Mouse (Mus musculus): ENCODE results near the gene Ssbp4. TPM values are rescaled to one million over a fixed set of nuclear protein-coding genes. Genes with fewer than 3 reads are reported as not detected.
"Not testable (repeated sequence)": the region's sequence is repeated elsewhere in the genome, so short reads cannot be mapped to it uniquely, and the experiment has no call there.

The Ssbp4 gene
- total RNA-seq, 2 experiments from 2014 or later = 31.1 to 40.1 TPM

DNA sequence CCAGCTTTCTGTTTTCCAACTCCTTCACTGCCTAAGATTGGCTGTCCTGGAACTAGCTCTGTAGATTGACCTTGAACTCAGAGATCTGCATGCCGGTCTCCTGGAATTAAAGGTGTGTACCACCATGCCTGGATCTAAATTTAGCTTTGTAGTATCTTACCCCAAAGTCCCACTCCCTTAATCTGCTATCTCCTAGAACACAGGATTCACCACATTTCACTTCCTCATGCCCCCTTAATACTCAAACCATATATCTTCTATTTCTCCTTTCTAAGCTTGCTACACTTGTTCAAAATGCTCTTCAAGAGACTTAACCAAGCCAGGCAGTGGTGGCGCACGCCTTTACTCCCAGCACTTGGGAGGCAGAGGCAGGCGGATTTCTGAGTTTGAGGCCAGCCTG, 20.7 kb downstream of the Ssbp4 start:
- DNase-seq = not testable (repeated sequence)

DNA sequence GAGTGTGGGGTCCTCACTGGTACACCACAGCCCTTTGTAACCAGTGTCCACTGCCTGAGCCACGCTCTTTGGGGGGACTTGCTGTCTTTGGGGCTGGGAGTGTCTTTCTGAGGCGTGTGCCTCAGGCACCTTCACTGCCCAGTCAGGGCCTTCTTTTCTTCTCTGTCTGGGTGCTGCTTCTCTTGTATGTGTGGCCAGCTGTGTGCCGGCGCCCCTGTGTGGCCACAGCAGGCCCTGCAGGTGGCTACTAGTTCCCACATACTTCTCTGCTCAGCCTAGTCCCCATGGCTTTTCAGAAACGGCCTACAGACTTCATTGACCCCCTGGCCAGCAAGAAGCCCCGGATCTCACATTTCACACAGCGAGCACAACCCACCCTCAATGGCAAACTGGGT, 23.4 kb downstream of the Ssbp4 start:
- DNase-seq = peak; percentile 63

DNA sequence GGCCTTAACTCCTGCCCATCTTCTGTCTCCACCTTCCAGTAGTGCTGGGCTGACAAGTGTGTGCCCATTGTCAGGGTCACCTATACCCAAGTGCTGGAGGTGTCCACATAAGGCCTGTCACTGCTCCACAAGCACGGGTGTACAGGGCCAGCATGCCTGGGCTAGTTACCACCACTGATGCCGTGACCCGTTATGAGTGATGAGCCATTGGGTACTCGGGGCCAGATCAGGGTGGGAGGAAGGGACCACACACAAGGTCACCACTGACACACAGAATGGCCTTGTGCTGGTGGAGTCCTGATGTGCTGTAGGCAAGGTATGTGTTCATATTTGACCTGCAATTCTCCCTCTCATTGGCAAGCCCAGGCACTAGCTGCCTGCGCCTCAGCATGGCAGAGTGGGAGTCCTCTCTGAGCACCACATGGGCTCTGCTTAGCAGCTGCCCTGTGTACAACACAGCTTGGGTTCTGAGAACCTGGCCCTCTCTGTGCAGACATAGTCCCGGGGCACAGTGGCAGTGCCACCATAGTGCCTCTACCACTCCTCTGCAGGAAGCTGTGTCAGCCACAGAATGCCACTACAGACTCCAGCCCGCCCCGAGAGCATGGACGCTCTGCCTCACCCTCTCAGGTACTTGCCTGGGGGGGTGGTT, 23.9 kb downstream of the Ssbp4 start:
- DNase-seq = no peak

DNA sequence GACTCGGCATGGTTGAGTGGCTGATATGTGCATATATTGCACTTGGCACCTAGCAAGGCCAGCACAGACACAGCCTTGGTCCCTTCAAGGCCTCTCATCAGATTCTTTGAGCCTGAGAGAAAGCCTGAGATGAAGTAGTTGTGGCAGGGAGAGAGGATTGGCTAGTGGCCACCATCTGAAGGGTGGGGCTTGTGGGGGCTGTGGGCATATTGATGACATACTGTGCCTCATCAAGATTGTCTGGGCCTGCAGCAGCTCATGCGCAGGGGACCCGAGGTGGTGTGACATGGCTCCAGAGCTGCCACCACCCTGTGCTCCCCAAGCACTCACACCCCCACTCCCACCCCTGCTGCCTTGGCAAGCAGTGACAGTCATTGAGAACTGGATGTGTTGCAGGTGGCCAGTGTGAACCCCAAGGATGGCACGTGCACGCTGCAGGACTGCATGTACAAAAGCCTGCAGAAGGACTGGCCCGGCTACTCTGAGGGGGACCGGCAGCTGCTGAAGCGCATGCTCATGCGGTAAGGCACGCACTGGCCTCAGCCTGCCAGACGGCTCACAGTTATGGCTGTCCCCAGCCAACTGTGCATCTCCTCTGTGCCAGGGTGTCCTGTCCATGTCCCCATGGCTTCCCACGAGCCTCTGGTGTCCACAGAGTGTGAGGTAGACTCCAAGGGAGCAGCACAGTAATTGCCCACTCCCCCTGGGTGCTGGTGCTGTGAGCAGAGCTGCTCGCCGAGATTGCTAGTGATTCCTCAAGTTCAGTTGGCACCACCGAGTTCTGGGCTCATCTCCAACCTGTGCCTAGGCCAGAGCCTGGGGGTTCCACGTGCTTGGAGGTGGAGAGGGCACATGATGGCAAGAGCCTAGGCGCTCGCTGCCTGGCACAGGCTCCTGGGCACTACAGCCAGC, 24.9 kb downstream of the Ssbp4 start:
- no peak for DNase-seq

DNA sequence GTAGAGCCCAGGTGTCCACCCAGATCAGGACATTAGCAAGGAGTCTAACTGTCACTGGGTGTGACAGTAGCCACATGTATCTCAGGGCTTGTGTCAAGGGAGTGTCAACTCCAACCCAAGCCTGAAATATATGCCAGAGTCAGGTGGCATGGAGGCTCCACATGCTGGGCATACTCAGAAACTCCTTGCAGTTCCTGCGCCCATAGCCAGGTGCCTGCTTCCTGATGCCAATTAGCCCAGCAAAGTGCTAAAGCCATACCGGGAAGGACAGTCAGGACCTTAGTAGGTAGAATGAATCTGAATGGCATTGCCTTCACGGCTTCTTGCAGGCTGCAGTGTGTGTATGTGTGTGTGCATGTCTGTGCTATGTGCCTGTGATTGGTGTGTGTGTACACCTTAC, 31.5 kb downstream of the Ssbp4 start:
- DNase-seq = no peak

DNA sequence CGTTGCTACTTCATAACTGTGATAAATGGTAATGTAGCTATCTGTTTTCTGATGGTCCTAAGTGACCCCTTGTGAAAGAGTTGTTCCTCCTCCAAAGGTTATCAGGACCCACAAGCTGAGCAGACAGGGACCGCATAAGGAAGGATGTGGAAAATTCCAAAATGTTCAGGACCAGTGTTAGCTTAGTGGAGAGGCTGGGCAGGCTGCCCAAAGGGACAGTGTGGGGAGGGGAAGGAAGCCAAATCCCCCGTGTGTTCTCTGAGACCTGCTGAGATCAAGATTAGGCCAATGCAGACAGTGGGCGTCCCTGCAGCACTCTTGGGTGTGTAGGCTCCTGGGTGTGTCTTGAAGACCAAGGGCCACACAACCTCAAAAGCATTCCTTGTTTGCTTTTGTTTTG, 33.8 kb downstream of the Ssbp4 start:
- peak; percentile 52 for DNase-seq

DNA sequence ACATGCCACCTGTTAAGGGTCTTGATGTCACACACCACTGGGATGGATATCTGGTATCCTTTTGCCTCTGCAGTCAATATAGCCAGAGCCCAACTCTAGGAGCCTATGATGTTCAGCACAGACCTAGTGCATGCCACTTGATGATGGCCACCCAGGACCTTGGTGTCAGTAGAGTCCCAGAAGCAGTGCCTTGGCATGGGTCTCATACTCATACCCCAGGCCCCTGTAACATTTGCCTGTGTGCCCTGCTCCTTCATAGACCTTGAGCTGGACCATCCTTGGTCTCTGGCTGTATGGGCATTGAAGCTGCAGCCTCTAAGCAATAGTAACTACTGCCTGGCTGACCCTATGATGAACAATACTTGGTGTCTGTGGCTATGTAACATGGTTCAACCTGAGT, 34.4 kb downstream of the Ssbp4 start:
- DNase-seq = no peak

DNA sequence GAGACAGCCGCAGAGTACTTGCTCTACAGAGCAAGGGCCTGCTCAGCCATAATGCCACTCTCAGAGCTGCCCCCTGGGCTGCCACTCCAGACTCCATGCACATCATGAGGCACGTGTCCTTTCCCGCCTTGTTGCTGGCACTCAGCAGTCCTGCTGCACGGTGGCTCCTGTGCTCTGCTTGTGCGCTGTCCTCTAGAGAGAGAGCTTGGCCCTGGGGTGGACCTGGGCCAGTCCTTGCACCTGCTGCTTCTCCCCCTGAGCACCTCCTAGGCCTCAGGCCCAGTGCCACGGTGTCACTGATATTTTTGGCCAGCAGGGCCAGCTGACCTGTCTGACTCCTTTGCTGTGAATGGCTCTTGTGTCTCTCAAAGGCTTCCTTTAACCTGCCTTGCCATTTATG, 37.7 kb downstream of the Ssbp4 start:
- DNase-seq = peak; percentile 64

DNA sequence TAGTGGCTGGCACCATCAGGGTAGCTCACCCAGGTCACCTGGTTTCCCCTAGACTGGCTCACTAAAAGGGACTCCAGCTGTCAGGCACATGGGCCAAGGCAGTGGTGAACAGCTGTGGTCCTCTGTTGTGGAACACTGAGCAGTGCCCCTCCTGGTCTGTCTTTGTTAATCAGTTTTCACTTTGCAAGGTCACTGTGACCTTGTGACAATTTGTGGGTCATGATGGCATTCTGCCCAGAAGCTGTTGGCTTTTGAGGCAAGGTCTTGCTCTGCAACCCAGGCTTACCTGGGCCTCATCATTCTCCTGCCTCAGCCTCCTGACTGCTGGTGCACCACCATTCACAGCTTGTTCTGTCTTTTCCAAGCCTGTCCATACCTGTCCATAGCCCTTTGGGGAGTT, 38.3 kb downstream of the Ssbp4 start:
- no peak for DNase-seq

DNA sequence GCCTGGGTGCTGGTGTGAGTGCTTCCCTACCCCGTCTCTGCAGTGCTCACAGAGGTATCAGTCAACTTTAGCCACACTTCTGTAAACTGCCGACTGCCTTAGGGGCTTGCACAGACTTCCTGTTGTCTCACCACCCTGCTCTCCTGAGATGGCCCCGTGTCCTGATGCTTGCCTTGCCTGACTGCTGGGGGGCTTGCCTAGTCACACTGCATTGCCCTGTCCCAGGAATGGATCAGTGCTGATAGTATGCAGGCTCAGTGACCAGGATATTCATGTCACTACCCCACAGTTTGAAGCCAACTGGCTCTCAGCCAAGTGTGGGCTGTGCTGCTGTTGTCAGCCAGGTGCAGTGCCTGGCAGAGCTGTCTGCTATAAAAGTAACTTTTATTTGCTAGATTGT, 43.1 kb downstream of the Ssbp4 start:
- DNase-seq = no peak

DNA sequence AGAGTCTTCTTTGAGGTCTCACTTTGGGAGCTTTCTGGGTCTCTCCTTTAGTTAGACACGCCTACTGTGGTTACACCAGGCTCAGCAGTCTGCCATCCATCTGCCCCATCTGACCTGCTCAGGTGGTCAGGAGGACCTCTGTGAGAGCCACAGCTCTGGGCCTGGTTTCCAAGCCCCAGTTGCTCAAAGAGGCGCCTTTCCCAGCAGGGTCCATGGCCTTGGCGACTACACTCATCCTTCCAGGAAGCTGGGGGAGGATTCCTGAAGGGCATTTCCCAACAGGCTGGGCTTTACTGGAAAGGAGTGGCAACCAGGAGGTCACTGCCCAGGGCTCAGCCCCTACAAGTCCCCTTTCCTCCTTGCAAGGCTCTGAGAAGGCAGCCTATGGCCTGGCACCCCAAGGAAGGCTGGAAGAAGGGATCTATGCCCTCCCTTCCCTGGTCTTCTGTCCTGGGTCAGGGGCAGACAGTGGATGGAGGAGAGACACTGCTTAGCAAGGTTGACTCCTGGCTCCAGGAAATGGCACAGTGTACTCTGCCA, 43.9 kb downstream of the Ssbp4 start:
- DNase-seq = no peak

DNA sequence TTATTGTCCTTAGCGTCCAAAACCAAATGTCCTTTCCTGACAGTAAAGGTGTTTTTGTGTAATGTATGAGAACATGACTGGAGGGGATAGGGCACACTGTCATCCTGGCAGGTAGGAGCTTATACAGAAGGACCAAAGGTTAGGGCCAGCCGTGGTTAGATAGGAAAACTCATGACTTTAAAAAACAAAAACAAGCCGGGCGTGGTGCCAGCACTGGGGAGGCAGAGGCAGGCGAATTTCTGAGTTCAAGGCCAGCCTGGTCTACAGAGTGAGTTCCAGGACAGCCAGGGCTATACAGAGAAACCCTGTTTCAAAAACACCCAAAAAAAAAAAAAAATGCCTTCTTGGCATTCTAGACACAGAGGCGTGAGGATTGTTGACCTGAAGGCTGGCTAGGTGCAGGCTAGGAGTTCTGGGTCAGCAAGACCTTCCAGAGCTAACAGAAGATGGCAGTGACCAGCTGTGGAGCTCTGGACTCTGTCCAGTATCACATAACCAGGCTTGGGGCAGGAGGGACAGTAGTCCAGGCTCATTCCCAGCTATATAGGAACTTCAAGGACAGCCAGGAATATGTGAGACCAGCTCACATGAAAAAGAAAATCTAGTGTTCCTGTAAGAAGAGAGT, 44.8 kb downstream of the Ssbp4 start:
- no peak for DNase-seq

DNA sequence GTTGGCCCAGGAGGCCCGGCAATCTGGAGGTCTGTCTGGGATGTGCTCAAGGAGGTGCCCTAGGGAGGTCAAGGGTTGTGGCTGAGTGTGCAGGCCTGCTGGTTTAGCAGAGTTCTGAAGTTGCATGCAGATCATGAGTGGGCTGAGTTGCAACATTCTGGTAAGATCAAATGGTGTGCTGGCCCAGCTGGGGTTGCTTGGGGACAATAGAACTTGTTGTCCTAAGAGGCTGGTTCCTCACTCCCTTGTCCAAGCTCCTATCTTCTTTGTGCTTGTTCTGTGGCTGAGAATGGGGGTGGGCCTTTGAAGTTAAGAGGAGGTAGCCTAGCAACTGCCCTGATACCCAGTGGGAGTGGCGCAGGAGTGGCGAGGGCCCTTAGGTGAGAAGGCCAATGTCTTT, 45.9 kb downstream of the Ssbp4 start:
- DNase-seq = no peak

DNA sequence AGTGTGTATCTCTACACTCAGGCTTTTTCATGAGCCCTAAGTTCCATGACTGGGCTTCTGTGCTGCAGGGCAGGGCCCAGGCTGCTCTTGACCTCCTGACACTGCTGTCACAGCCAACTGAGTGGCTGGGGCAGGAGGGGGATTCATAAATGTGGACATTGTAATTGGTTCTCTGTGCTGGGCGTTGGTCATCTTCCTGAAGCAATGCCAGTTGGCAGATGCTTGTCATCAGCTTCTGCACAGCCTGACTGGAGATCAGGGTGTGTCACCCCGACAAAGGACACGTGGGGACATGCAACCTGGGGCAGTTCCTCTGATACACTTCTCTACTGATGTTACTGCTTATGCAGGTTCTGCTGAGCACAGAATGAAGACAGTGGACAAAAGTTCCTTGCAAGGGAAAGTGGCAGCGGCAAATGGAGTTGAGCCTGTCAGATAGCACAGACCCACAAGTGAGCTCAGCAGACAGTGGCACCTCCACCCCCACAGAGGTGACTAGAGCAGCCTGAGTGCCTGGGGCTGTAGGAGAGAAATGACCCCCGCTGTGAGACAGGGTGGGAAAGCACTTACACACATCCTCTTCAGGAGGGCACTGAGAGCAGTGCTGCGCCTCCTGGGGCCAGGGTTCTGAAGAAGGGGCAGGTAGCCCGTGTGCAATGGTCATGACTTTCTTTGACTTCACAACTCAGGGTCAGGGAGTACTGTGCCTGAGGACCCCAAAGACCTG, 46.7 kb downstream of the Ssbp4 start:
- no peak for DNase-seq

DNA sequence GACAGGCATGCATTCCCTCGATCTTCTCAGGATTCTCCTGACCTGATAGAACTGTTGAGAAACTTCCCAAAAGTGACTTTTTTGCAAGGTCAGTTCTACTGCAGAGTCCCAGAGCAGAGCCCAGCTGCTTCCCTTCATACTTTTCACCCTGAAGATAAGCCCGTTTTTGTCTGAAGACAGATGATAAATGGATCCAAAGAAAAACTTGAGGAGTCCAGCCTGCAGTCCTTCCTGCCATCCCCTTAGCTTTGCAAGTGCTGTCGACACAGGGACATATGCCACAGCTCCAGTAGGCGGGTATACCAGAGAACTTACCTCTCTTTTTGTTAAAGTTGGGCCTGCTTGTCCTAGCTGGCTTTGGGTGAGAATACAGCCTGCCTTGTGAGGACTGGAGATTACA, 47.3 kb downstream of the Ssbp4 start:
- no peak for DNase-seq

DNA sequence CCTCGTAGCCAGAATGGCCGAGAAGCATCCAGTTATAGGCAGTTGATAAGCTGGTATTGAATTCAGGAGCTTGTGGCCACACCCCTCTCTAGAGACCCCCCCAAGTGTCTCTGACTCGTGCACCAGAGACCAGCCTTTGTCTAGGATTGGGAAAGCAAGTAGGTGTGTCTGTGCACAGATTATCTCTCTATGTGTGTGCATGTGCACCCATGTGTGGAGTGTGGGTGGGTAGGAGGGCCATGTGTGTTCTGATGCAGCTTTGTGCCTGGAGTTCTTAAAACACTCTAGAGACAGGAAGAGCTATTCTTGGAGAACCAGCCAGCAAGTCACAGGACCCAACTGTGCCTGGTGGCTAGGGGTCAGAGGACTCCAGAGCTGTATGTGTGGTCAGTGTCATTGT, 48.1 kb downstream of the Ssbp4 start:
- DNase-seq = no peak

DNA sequence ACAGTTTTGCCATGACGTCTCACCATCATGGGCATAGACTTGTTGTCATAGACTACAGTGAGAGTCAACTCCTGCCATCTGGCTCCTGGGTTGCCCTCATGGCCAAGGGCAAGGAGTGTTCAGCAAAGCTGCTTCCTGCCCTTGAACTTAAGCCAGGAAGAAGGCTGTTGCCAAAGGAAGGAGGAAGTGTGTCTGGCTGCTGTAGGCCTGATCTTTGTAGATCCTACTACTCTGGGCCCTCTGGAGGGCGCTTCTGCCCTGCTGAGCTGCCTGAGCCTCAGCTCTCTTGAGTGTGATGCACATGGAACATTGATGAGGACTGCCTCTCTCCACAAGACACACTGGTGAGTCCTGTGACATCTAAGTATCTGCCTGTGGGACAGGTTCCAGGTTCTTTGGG, 48.6 kb downstream of the Ssbp4 start:
- DNase-seq = peak; percentile 50

DNA sequence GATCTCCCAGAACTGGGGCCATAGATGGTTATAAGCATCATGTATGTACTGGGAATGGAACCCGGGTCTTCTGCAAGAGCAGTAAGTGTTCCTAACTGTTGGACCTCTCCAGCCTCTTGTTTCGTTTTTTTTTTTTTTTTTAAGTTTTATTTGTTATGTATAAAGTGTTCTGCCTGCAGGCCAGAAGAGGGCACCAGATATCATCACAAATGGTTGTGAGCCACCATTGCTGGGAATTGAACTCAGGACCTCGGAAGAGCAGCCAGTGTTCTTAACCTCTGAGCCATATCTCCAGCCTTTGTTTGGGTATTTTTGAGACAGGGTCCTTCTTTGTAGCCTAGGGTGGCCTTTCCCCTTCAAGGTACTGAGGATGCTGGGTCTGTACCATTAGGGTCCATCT, 49.7 kb downstream of the Ssbp4 start:
- DNase-seq = no peak

DNA sequence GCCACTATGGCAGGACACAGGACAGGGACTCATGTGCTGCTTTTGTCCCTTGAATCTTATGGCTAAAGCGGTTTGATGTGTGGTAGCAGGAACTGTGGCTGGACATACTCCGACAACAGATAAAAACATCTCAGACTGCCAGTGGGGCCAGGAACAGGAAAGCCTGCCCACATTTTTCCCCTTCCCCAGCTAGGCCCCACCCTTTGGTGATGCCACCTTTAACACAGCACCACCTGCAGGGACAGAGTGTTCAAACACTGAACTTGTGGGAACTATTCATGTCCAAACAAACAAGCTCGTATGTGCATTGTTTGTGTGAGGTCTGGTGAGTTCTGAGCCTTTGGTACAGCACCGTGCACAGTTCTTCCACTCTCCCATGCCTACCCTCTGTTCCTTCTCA, 50.3 kb downstream of the Ssbp4 start:
- no peak for DNase-seq

DNA sequence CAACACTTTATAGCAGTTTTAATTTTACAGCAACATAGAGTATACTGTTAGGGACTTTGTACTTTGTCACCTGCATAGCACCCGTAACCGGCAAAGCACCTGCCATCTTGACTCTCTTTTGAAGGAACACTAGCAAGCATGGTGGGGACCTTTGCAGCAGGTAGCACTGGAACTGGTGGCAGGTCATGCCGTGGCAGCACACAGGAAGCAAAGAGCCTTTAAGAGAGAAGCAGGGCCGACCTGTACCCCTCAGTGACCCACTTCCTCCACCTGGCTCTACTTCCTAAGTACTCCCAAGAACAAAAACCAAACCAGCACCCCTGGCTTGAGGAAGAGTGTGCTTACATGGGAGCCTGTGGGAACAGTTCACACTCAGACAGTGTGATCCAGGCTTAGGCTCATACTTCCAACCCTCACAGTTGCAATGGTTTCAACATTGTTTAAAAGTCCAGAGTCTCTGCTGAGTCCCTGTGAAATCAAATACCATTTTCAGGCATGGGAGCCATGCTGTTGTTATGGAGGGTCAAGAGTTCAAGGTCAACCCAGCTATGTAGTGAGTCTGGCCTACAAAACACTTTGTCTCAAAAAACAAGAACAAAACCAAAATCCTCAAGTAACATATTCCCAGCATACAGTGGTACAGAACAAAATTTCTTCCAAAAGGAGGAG, 53.5 kb downstream of the Ssbp4 start:
- DNase-seq = no peak

DNA sequence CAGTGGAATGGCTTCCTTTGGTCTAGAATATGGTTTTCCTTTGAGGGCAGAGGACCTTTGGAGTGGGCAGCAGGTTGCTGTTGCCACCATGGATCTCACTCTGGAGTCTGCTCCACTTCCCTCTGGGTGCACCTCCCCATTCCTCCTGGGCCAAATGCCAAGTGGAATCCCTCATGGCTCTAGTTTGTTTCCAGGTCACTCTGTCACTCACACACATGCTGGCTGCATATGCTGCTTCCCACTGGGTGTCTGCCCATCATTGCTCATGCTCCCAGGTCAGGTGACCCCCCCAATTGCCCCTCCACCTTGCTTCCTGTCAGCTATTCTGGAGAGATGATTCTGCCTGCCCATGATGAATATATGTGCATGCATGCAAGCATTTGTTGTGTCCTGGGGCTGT, 54.9 kb downstream of the Ssbp4 start:
- DNase-seq = peak; percentile 57

DNA sequence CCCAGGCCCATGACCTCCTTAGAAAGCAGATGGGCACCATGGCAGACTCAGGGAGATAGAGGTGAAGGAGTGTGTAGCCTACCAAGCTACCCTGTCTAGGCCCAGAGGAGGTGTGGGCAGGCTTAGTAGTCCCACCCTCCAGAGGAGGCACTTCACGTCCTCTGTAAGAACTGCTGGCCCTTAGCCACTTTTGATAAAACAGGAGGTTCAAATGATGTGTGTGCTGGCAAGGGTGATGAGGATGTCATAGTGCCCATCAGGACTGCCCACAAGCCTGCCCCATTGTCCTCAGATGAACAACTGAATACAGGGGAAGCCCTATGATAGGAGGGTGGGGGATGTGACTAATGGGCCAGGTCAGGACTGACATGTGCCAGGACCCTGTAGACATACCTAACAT, 55.8 kb downstream of the Ssbp4 start:
- DNase-seq = no peak

All from gastrocnemius, postnatal 10 days (tissue).